Mouse (Mus musculus) neural tube, embryonic 12.5 days (tissue): ENCODE measurements at regions not wholly inside any gene's neighbourhood (a gene's known extent, or its start where the extent isn't known, plus 50 kb on each side); places are given as distances from the start of the nearest gene placed in this dataset.

ENCODE experiments used
- ATAC-seq: fragments of 200-750 bp; cut with Nextera tagmentation; 2 replicates; pipeline ENCODE4 v1.8.0; 2017; ENCODE audit warnings: low read depth, mild to moderate bottlenecking, moderate TSS enrichment, moderate library complexity; ENCODE audit not compliant: low FRiP score
- H3K27ac ChIP-seq: fragments of 300-500 bp; sonication (generic); 2 replicates; pipeline ENCODE4 v1.5.1; 2016
- H3K27me3 ChIP-seq: fragments of 300-500 bp; sonication (generic); replicated peaks from 2 replicates; pipeline ENCODE4 v1.6.1; 2016; ENCODE audit warnings: mild to moderate bottlenecking
- H3K36me3 ChIP-seq: fragments of 300-500 bp; sonication (generic); 2 replicates; pipeline ENCODE4 v1.6.1; 2016; ENCODE audit warnings: mild to moderate bottlenecking
- H3K4me1 ChIP-seq: fragments of 300-500 bp; sonication (generic); 2 replicates; pipeline ENCODE4 v1.6.1; 2016
- H3K4me2 ChIP-seq: fragments of 300-500 bp; sonication (generic); replicated peaks from 2 replicates; pipeline ENCODE4 v1.6.1; 2016; ENCODE audit warnings: mild to moderate bottlenecking
- H3K4me3 ChIP-seq: fragments of 300-500 bp; sonication (generic); 2 replicates; pipeline ENCODE4 v1.5.1; 2016
- H3K9ac ChIP-seq: fragments of 300-500 bp; sonication (generic); 2 replicates; pipeline ENCODE4 v1.6.1; 2016; ENCODE audit warnings: mild to moderate bottlenecking
- H3K9me3 ChIP-seq: fragments of 300-500 bp; sonication (generic); 2 replicates; pipeline ENCODE4 v1.6.1; 2016; ENCODE audit warnings: mild to moderate bottlenecking
- WGBS: fragments of 180-500 bp; shearing (Covaris S2); methylation state at CpG from one replicate; pipeline ENCODE4 v1.1.7; 2016; 5-methylcytosine and 5-hydroxymethylcytosine counted together

- Histone ChIP-seq H3K9ac (no peak overlapping the region), H3K27me3 (no peaks in the 10 kb centered on the region), H3K4me3 (no peak overlapping the region), H3K27ac (no peak overlapping the region), H3K36me3 (no peaks in the 10 kb centered on the region), H3K4me2 (no peak overlapping the region), H3K9me3 (no peaks in the 10 kb centered on the region), H3K4me1 (peaks cover 8% of the 10 kb centered on the region)
- WGBS = 70% methylated on average over 20 of the region's 20 CpGs
- ATAC-seq = no peak
Measured at GRCm38 (mm10) chr3:120886063-120886841, 285.2 kb downstream of the Rwdd3 start.

- Histone ChIP-seq H3K4me3 (no peak overlapping the region), H3K4me2 (no peak overlapping the region), H3K4me1 (peaks cover 8% of the 10 kb centered on the region), H3K9ac (no peak overlapping the region), H3K27ac (no peak overlapping the region), H3K9me3 (no peaks in the 10 kb centered on the region), H3K36me3 (no peaks in the 10 kb centered on the region), H3K27me3 (no peaks in the 10 kb centered on the region)
- ATAC-seq = no peak
- 88% methylated on average over 5 of the region's 5 CpGs for WGBS
Measured at GRCm38 (mm10) chr3:120885401-120885800, 286.1 kb downstream of the Rwdd3 start.

GRCm38 (mm10) chr3:120884189-120884588, 287.3 kb downstream of the Rwdd3 start:
- no peak for ATAC-seq
- no peak overlapping the region for H3K4me3 ChIP-seq
- H3K4me2 ChIP-seq = peak overlapping the region; percentile 21; the same call in 1 of the 2 replicates

GRCm38 (mm10) chr3:120883650-120884049, 287.8 kb downstream of the Rwdd3 start:
- Histone ChIP-seq H3K9me3 (no peaks in the 10 kb centered on the region), H3K9ac (no peak overlapping the region), H3K4me1 (peaks cover 8% of the 10 kb centered on the region), H3K27ac (no peak overlapping the region), H3K4me3 (no peak overlapping the region), H3K4me2 (peak overlapping the region; percentile 21; the same call in 1 of the 2 replicates), H3K36me3 (no peaks in the 10 kb centered on the region), H3K27me3 (no peaks in the 10 kb centered on the region)
- 44% methylated on average over 5 of the region's 5 CpGs for WGBS
- peak; percentile 44; the same call in 1 of the 2 replicates for ATAC-seq

More at GRCm38 (mm10) chr3:120884189-120884588, 287.3 kb downstream of the Rwdd3 start:
- H3K27me3 ChIP-seq = no peaks in the 10 kb centered on the region
- no peaks in the 10 kb centered on the region for H3K36me3 ChIP-seq
- H3K4me1 ChIP-seq = peaks cover 8% of the 10 kb centered on the region
- H3K27ac ChIP-seq = no peak overlapping the region
- no peak overlapping the region for H3K9ac ChIP-seq
- WGBS = 48% methylated on average over 10 of the region's 10 CpGs
- H3K9me3 ChIP-seq = no peaks in the 10 kb centered on the region

- no peak overlapping the region for H3K27ac ChIP-seq
- ATAC-seq = no peak
- peaks cover 8% of the 10 kb centered on the region for H3K4me1 ChIP-seq
- 87% methylated on average over 2 of the region's 2 CpGs for WGBS
- no peaks in the 10 kb centered on the region for H3K9me3 ChIP-seq
- H3K4me3 ChIP-seq = no peak overlapping the region
- H3K9ac ChIP-seq = no peak overlapping the region
- no peaks in the 10 kb centered on the region for H3K27me3 ChIP-seq
- H3K36me3 ChIP-seq = no peaks in the 10 kb centered on the region
- H3K4me2 ChIP-seq = no peak overlapping the region
Measured at GRCm38 (mm10) chr3:120879409-120879808, 292.1 kb downstream of the Rwdd3 start.

GRCm38 (mm10) chr3:120875740-120876139, 295.8 kb downstream of the Rwdd3 start:
- Histone ChIP-seq H3K27ac (no peak overlapping the region), H3K9me3 (no peaks in the 10 kb centered on the region), H3K27me3 (no peaks in the 10 kb centered on the region), H3K4me2 (no peak overlapping the region), H3K4me1 (no peaks in the 10 kb centered on the region), H3K9ac (no peak overlapping the region), H3K4me3 (no peak overlapping the region), H3K36me3 (no peaks in the 10 kb centered on the region)
- ATAC-seq = no peak
- WGBS = 87% methylated on average over 3 of the region's 3 CpGs

GRCm38 (mm10) chr3:120865036-120865435, 306.5 kb downstream of the Rwdd3 start:
- Histone ChIP-seq H3K4me3 (no peak overlapping the region), H3K36me3 (no peaks in the 10 kb centered on the region), H3K4me2 (no peak overlapping the region), H3K9ac (no peak overlapping the region), H3K9me3 (no peaks in the 10 kb centered on the region), H3K27me3 (no peaks in the 10 kb centered on the region), H3K27ac (no peak overlapping the region), H3K4me1 (no peaks in the 10 kb centered on the region)
- 76% methylated on average over 8 of the region's 8 CpGs for WGBS
- ATAC-seq = no peak

GRCm38 (mm10) chr3:120861641-120862040, 309.9 kb downstream of the Rwdd3 start:
- no peaks in the 10 kb centered on the region for H3K9me3 ChIP-seq
- 80% methylated on average over 4 of the region's 4 CpGs for WGBS
- H3K27ac ChIP-seq = no peak overlapping the region
- H3K36me3 ChIP-seq = no peaks in the 10 kb centered on the region
- ATAC-seq = no peak
- no peak overlapping the region for H3K9ac ChIP-seq
- no peaks in the 10 kb centered on the region for H3K4me1 ChIP-seq
- H3K27me3 ChIP-seq = no peaks in the 10 kb centered on the region
- no peak overlapping the region for H3K4me2 ChIP-seq
- no peak overlapping the region for H3K4me3 ChIP-seq

GRCm38 (mm10) chr3:120858281-120858680, 313.2 kb downstream of the Rwdd3 start:
- H3K4me1 ChIP-seq = no peaks in the 10 kb centered on the region

GRCm38 (mm10) chr3:120854322-120854721, 317.2 kb downstream of the Rwdd3 start:
- WGBS = 87% methylated on average over 3 of the region's 3 CpGs
- H3K36me3 ChIP-seq = no peaks in the 10 kb centered on the region

More at GRCm38 (mm10) chr3:120858281-120858680, 313.2 kb downstream of the Rwdd3 start:
- Histone ChIP-seq H3K27me3 (no peaks in the 10 kb centered on the region), H3K36me3 (no peaks in the 10 kb centered on the region), H3K27ac (no peak overlapping the region), H3K4me3 (no peak overlapping the region), H3K9me3 (no peaks in the 10 kb centered on the region), H3K4me2 (no peak overlapping the region), H3K9ac (no peak overlapping the region)
- ATAC-seq = no peak
- WGBS = 91% methylated on average over 13 of the region's 13 CpGs

GRCm38 (mm10) chr3:120843623-120844022, 327.9 kb downstream of the Rwdd3 start:
- no peak overlapping the region for H3K4me3 ChIP-seq

More at GRCm38 (mm10) chr3:120854322-120854721, 317.2 kb downstream of the Rwdd3 start:
- Histone ChIP-seq H3K27ac (no peak overlapping the region), H3K4me2 (no peak overlapping the region), H3K27me3 (no peaks in the 10 kb centered on the region), H3K4me1 (no peaks in the 10 kb centered on the region), H3K9me3 (no peaks in the 10 kb centered on the region), H3K9ac (no peak overlapping the region), H3K4me3 (no peak overlapping the region)
- no peak for ATAC-seq

GRCm38 (mm10) chr3:120823536-120823935, 348.0 kb downstream of the Rwdd3 start:
- H3K4me3 ChIP-seq = no peak overlapping the region
- 96% methylated on average over 19 of the region's 19 CpGs for WGBS
- no peaks in the 10 kb centered on the region for H3K36me3 ChIP-seq
- no peak overlapping the region for H3K9ac ChIP-seq
- H3K4me2 ChIP-seq = no peak overlapping the region
- no peaks in the 10 kb centered on the region for H3K27me3 ChIP-seq
- ATAC-seq = no peak
- H3K9me3 ChIP-seq = no peaks in the 10 kb centered on the region
- no peak overlapping the region for H3K27ac ChIP-seq
- H3K4me1 ChIP-seq = no peaks in the 10 kb centered on the region

More at GRCm38 (mm10) chr3:120843623-120844022, 327.9 kb downstream of the Rwdd3 start:
- WGBS = 91% methylated on average over 2 of the region's 2 CpGs
- Histone ChIP-seq H3K4me2 (no peak overlapping the region), H3K36me3 (no peaks in the 10 kb centered on the region), H3K9ac (no peak overlapping the region), H3K27me3 (no peaks in the 10 kb centered on the region), H3K9me3 (no peaks in the 10 kb centered on the region), H3K4me1 (no peaks in the 10 kb centered on the region), H3K27ac (no peak overlapping the region)
- ATAC-seq = no peak

GRCm38 (mm10) chr3:120811901-120812300, 359.6 kb downstream of the Rwdd3 start:
- H3K27ac ChIP-seq = no peak overlapping the region
- H3K4me1 ChIP-seq = no peaks in the 10 kb centered on the region
- no peak overlapping the region for H3K4me3 ChIP-seq
- 64% methylated on average over 2 of the region's 2 CpGs for WGBS
- no peak overlapping the region for H3K4me2 ChIP-seq
- H3K9ac ChIP-seq = no peak overlapping the region
- H3K36me3 ChIP-seq = no peaks in the 10 kb centered on the region
- H3K9me3 ChIP-seq = no peaks in the 10 kb centered on the region
- no peak for ATAC-seq
- H3K27me3 ChIP-seq = no peaks in the 10 kb centered on the region
